Mouse (Mus musculus) left cerebral cortex, adult 11 months (tissue): ENCODE measurements around the gene Mpz.
A peak's percentile ranks its signal among the peaks of the same experiment; 100 is the strongest.
"Not testable (repeated sequence)": the region's sequence is repeated elsewhere in the genome, so short reads cannot be mapped to it uniquely, and the experiment has no call there.

Experiments used
- DNase-seq: peaks from one replicate; pipeline ENCODE4 v3.0.0; 2022; ENCODE audit warnings: low spot score

Mpz gene

DNA sequence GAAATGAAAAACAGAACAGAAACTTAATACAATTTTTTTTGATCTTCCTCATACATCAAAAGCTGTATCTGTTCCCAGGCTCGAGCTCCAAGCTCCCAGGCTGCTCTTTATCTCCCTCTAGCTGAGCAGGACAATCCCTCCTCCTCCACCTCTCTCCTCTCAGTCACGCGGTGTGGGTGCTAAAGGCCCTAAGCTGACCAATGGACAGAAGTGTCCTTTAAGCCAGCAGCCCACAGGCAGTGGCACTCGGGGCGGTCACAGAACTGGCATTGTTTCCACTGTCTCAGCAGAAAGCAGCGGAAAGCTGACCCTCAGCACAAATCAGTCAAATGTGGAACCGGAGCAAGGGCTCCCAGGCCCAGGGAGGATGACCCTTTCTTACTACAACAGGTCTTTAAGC, 21.3 kb upstream of the Mpz start:
- peak; percentile 55 for DNase-seq

DNA sequence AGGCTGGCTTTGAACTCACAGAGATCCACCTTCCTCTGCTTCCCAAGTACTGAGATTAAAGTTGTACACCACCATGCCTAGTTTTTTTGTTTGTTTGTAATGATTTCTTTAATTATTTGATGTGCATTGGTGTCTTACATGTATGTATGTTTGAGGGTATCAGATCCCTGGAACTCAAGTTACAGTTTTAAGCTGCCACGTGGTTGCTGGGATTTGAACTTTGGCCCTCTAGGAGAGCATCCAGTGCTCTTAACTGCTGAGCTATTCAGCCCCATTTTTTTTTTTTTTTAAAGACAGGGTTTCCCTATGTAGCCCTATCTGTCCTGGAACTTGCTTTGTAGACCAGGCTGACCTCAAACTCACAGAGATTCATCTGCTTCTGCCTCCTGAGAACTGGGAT, 19.5 kb upstream of the Mpz start:
- DNase-seq: no peak

DNA sequence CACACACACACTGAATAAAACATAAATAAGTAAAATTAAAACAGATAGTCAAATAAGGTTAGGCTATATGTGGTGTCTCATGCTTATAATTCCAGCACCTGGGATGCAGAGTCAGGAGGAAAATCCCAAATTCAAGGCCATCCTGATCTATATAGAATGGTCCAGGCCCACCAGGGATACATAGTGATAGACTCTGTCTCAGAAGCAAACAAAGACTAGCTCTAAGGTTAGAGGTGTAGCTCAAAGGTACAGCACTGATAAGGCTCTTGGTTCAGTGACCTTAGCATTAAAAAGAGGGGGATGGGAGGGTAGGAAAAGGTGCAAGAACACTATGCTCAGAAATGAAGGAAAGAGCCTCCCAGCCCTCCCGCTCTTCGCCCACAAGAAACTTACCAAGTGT, 14.9 kb upstream of the Mpz start:
- no peak for DNase-seq

DNA sequence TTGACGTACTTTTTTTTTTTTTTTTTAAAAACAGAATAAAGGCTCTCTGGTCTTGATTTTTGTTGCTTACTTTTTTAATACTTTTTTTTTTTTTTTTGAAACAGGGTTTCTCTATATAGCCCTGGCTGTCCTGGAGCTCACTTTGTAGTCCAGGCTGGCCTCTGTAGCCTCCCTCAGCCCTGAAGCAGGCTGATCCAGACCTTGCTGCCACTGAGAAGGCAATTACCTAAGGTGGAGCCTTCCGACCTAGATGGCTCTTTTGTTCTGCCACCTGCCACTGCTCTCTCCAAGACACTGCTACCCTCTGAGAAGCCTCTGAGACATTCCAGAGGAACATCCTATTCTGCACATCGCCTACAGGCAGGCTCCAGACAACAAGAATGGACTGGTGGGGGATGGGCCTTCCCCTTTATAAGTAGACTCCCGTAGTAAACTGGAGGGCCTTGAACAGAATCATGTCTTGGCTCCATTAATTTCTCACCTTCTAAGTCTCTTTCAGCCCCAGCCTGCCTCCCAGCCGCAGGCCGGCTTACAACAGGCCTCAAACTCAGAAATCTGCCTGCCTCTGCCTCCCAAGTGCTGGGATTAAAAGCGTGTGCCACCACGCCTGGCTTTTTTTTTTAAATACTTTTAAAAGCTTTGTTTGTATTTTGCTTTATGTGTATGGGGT, 12.9 kb upstream of the Mpz start:
- not testable (repeated sequence) for DNase-seq

DNA sequence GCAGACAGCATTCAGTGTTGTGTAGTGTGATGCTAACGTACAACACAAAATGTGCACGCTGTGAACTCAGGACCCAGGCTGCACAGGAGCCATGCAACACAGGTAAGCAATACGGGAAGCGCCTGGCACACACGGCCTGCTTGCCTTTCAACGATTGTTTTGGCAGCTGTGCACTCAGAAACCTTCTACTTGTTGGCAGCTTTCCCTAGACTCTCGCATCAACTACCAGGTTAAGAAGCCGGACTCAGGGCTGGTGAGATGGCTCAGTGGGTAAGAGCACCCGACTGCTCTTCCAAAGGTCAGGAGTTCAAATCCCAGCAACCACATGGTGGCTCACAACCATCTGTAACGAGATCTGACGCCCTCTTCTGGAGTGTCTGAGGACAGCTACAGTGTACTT, 7.5 kb upstream of the Mpz start:
- DNase-seq: not testable (repeated sequence)

DNA sequence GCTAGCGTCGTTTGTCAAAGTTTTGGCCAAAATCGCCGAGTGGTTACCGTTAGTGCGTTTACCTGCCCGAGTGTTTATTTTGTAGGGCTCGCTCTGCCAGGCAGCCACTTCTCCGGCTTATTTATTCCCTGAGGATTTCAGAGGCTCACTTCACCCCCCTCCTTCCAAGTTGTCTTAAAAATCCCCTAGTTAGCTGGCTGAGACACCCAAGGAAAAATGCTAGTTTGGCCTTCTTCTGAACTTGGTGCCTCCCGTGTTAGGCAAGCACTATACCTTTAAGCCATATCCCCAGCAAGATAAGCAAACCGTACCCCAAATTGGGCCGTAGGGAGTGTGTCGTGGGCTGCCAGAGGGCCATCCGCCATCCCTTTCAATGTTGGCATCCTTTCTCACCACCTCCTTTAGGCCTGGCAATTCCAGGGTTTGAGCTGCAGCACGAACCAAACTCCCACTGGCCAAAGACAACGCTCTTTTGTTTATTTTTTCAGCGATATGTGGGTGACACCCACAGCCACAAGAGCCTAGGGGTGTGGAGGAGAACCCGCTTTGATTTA, 404 bp downstream of the Mpz start:
- peak; percentile 48 for DNase-seq

DNA sequence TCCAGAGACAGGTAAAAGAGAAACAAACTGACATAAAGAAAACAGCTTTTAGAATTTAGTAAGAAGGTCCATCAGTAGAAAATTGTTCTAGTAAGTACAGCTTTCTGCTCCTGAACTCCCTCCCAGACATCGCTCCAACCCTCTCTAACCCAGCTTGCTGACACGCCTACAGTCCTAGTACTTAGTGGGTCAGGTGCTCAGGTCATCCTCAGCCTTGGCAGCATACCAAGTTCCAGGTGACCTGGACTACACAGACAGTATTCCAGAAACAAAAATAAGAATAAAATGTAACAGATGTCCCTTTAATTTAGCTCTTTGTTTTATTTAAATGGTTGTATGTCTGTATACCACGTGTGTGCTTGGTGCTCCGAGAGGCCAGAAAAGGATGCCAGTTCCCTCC, 1.5 kb downstream of the Mpz start:
- DNase-seq: no peak

DNA sequence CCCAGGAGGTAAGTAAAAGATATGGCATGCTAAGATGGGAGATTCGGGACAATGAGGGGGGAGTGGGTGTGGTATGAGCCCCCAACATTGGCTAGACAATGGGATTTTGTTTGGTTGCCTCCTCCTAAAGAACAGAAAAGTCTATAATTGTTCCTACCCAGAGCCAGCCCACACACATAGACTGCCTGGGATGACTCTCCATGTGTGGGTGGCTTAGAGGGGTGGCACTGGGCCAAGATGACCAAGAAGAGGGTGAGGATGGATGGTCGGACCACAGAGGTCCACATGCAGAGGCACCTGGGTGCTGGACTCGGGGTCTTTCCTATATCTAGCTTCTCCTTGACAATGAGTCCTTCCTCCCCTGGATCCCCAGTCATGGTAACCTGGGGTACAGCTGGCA, 6.1 kb downstream of the Mpz start:
- DNase-seq: no peak

DNA sequence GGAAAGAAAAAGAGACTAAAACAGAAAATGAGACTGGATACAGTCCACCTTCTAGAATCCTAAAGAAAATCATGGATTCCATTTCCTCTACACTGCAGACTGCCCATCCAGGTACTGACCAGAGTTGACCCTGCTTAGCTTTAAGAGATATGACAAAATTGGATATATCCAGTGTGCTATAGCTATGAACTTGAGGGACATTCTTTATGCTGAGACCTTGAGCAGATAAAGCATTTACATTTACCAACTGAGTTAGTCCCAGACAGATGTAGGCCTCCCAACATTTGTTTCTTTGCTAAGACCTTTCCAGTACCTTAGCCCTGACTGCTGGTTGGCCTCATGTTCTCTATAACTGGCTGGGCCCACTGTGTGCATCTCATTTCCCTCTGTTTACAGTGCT, 7.5 kb downstream of the Mpz start:
- DNase-seq: no peak

DNA sequence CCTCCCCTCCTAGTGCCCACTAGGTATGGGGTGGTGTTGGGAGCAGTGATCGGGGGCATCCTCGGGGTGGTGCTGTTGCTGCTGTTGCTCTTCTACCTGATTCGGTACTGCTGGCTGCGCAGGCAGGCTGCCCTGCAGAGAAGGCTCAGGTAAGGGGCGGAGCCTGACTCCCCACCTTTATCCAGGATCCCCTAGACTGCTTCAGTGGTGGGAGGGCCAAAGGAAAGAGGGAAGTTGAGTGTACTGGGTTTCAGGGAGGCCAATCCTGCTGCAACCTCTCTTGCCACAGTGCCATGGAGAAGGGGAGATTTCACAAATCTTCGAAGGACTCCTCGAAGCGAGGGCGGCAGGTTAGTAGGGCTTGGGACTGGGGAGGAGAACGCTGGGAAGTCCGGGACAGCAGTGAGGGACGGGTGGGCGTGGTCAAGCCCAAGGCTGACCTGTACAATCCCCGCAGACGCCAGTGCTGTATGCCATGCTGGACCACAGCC, 9.0 kb downstream of the Mpz start:
- no peak for DNase-seq

DNA sequence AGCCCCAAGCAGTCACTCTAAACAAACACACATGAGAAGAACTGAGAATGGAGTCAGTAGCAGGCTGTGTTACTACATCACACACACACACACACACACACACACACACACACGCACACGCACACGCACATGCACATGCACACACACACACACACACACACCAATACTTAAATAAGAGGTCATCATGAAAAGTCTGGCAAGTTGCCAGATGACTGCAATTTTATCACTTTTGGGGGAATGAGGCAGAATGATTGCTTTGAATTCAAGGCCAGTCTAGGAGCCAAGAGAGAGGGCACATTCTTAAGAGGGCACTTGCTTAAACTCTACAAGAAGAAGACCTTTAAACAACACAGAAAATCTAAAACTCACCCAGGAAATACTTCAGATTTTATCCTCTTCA, 12.0 kb downstream of the Mpz start:
- no peak for DNase-seq

DNA sequence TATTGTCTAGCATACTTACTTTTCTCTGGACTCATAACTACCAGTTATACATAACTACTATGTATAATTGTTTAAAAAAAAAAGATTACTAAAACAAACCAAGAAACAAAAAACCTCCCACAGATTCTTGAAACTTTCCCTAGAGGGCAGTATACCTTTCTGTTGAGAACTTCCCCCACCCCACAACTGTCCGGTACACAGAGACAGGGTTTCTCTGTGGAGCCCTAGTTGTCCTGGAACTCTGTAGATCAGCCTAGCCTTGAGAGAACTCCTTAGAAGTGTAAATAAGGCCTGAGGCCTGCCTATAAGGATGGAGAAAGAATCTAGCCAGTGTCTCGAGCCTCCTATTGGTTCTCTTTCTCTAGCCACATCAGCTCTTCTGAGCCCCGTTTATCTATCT, 13.7 kb downstream of the Mpz start:
- DNase-seq: no peak

DNA sequence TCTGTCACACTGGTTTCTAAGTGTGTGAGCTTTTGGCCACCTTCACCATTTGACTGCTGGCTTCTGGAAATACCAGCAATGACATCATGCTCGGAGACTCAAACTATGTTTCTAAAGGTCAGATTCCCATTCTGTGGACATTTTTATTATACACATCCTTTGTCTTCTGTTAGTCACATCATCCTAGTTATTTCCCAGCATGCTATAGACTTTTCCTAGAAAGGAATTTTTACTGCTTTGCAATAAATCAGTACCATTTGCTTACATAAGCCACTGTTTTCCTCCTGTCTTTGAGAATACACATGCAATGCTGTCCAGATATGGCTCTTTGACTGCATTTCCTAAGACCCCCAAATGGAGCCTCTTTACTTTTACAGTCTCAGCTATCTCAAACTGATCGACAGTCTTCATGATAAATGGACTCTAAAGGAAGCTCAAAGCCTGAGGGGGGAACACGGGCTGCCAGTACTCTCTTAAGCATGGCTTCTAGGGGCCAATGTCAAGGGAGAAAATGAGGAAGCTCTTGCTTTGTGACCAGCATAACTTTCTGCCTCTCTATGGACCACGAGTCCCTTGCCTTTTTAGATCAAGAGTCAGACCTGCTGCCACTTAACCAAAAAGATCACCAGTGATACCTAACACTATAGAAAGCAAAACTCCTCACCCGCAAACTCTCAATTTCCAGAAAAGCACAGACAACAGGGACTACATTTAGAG, 15.3 kb downstream of the Mpz start:
- no peak for DNase-seq

DNA sequence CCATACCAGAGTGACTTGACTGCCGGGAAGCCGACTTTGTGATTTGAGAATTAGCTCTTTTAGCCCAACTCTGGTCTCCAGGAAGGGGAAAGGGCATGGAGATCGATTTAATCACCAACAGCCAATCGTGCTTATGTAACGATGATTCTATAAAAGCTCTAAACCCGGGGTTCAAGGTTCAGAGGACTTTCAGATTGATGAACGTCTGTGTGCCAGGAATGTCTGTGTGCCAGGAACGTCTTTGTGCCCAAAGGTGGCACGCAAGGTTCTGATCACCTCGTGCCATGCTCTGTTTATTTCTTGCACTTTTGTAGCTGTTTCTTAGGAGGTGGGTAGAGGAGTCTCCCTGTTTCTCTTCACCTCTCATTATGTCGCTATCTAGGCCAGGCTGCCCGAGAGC, 18.4 kb downstream of the Mpz start:
- DNase-seq: no peak

DNA sequence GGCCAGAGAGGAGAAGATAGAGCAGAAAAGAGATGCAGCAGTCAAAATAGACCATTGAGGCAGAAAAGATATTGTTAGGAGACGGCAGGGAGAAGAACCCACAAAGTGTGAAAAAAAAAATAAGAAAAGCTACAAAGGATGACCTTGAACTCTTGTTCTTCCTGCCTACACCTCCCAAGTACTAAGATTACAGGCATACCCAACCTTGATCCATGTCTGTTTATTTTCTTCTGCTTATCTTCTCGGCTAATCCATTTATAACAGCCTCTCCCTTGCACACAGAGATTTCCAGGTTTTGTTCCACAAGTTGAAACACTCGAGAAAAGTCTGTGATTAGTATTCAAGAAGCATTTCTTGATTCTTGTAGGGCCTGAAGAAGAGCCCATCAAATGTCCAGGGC, 19.4 kb downstream of the Mpz start:
- no peak for DNase-seq

DNA sequence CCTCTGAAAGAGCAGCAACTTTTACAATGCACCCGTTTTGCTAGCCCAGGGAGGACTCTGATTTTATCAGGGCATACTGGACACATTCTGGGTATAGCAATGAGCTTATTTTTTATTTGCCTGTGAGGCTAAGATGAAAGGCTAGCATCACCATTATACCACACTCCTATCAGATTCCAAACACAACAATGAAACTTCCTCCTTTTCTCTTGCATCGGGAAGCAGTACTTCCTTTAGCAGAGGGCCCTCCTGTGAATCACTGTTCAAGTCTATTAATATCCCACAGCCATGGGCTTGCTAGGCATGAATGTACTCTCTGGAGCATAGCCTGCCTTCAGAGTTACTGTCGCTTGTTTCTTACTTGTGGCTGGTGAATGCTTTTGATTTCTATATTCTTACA, 20.6 kb downstream of the Mpz start:
- no peak for DNase-seq

DNA sequence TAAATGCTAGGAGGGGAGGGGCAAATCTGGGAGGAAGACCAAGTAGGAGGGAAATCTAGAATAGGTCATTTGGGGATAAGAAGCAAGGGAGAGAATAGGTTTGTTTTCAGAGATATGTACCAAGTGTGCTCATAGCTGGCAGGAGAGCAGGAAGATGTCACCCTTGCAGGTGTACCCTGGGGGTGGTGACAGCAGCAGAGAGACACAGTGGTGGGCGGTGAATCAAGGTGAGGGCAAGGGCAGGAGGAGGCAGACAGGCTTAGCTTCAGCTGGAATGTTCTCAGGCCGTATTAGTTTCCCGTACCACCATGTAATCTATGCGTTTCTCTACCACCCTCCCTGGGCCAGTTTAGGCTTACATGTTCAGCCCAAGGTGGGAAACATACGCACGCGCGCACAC, 22.3 kb downstream of the Mpz start:
- no peak for DNase-seq

DNA sequence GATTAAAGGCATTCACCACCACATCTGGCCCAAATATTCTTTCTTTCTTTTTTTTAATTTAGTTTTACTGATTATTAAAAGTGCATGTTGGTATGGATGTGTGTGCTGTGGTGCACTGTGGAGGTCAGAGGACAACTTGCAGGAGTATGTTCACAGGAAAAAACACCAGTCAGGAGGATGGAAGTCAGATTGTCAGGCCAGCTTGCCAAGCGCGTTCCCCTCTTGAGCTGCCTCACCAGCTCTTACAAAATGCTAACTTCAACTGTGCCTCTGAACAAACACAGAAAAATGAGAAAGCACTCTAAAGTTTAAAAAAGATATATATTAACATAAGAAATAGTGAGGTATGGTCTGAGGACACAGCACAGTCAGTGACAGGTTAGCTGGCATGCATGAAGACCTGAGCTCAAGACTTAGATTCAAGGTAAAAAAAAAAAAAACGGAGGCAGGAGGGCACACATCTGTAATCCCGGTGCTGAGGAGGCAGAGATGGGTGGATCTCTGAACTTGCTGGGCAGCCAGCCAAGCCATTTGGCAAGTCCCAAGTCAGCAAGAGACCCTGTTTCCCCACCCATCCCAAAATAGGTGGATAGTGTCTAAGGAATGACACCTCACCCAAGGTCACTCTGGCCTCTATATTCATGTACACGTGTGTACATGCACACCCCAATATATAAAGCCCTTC, 29.1 kb downstream of the Mpz start:
- DNase-seq: no peak

DNA sequence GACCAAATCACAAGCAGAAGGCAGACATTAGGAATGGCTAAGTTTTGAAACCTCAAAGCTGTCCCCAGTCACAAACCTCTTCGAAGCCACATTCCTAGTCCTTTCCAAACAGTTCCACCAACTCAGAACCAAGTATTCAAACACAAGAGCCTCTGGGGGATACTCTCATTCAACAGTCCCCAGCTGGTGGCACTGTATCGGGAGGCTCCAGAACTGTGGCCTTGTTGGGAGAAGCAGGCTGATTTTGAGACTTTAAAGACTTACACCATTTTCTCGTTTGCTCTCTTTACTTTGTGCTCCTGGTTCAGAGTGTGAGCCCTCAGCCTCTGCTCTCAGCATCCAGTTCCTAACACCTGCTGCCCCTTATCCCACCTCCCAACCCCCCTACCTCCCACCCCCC, 32.5 kb downstream of the Mpz start:
- no peak for DNase-seq

DNA sequence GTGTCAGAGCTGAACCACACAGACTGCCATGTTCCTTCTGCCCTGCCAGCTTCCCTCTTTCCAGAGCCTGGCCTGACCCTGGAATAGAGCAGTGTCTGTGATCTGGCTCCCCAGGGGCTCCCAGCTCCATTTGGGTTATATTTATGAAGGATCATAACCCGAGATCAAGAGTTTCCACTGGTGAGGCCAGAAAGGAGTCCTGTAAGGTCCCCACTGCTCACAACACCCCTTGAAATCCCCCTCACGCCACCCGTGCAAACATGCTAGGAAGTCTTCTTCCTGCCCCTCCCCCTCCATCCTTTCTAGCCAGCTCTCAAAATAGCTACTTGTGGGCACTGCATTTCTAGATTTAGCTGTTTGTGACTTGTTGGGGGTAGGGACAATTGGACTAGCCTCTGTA, 33.1 kb downstream of the Mpz start:
- DNase-seq: no peak

DNA sequence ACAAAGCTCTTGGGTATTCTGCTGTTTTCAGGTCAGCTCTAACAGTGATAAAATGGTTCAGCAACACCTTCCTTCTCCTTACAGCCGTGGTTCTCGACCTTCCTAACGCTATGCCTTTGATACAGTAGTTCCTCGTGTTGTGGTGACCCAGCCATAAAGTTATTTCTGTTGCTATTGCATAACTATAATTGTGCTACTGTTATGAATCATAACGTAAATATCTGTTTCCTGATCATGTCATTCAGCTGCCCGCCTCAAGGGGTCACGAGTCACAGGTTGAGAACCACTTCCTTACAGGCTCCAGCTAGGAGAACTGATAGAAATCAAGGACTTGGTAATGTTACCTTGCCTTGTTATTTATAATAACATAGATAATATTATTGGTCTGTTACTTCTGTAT, 33.8 kb downstream of the Mpz start:
- DNase-seq: no peak

DNA sequence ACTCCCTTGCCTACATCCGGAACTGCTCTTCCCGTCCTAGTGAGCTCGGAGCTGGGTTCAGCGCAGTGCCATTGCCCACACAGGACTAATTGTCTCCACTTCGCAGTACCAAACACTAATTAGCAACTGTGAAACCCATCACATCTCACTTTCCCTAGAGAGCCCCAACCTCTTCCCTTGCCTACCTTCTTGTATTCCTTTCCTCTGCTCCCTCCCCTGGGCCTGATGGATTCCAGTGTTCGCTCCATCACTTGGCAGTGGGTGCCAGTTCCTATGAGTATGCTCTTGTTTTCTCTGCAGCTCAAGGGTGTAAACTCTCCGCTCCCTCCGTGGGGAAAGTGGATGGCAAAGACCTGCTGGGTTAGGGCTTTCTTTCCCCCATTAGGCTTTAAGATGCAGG, 35.1 kb downstream of the Mpz start:
- no peak for DNase-seq
